ENCODE assay signal across 11 mouse cellular contexts in the genomic region with DNA sequence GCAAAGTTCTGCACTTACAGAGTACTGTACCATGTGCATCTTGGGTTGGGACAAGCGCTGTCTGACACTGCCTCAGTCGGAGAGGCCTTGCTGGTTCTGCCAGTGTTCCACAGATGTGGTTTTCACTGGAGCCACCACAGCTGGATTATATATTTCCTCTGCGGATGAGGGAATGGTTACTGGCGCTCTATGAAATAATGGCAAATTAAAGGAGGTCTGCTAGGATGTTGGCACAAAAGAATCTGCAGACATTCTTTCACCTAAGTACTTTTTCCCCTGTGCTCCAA. TPM values are rescaled to one million over a fixed set of nuclear protein-coding genes. Genes with fewer than 3 reads are reported as not detected.
DNase-seq lines count a peak whose midpoint lies in the region; ATAC-seq and TF ChIP-seq lines count a peak whose summit lies in the region.
"Had no signal": no experiment of that assay in that cellular context is flagged by ENCODE, and none has a peak within 500 bp of the region (broad histone marks: within the 10 kb centered on the region; RNA-seq: fewer than 3 reads in every experiment).

No protein-coding gene starts in this region.

- no peak for TF ChIP-seq EP300 in heart, postnatal 0 days (IDR thresholded peaks at IDR 0.05; ENCODE audit: low read depth)

- H3K27me3 ChIP-seq in hindbrain, embryonic 10.5 days (ENCODE audit: insufficient read depth, poor library complexity, severe bottlenecking) = peaks cover 39% of the 10 kb centered on the region
- no peaks in the 10 kb centered on the region for H3K27me3 ChIP-seq in hindbrain, embryonic 11.5 days (ENCODE audit: control insufficient read depth, insufficient read depth, low read length)
- no peaks in the 10 kb centered on the region for H3K27me3 ChIP-seq in embryonic facial prominence, embryonic 11.5 days (ENCODE audit: control insufficient read depth, insufficient read depth, low read length)
- H3K27me3 ChIP-seq in heart, postnatal 0 days (ENCODE audit: control insufficient read depth, insufficient read depth, low read length) = no peaks in the 10 kb centered on the region
- peaks cover 5% of the 10 kb centered on the region; the same call in 1 of the 2 replicates for H3K27me3 ChIP-seq in midbrain, embryonic 15.5 days (replicated peaks)

- peak overlapping the region; percentile 71 for H3K4me3 ChIP-seq in hindbrain, embryonic 10.5 days
- no peak overlapping the region for H3K4me3 ChIP-seq in hindbrain, embryonic 11.5 days (ENCODE audit: low read depth, low read length)
- peak overlapping the region; percentile 42 for H3K4me3 ChIP-seq in embryonic facial prominence, embryonic 11.5 days (ENCODE audit: low read depth, low read length)
- peak overlapping the region; percentile 77 for H3K4me3 ChIP-seq in heart, postnatal 0 days (ENCODE audit: low read depth, low read length)
- H3K4me3 ChIP-seq in midbrain, embryonic 15.5 days = peak overlapping the region; percentile 57

- TF ChIP-seq CTCF in heart, postnatal 0 days (IDR thresholded peaks at IDR 0.05; ENCODE audit: low read depth) = no peak

- no peak for DNase-seq in hindbrain, embryonic 10.5 days (ENCODE audit: low spot score)
- no peak for DNase-seq in hindbrain, embryonic 11.5 days (ENCODE audit: low spot score)
- DNase-seq in embryonic facial prominence, embryonic 11.5 days (ENCODE audit: low spot score) = no peak
- no peak for DNase-seq in heart, postnatal 0 days (ENCODE audit: low spot score)
- no peak for DNase-seq in B cell, adult 2 months
- DNase-seq in spleen, postnatal 4 days (ENCODE audit: low spot score in 2 of 2) = no peak
- no peak for DNase-seq in right cerebral cortex, adult 2 months (ENCODE audit: low spot score in 2 of 2)
- DNase-seq: gastrocnemius, postnatal 14 days; layer of hippocampus, postnatal 36 days had no signal

- 88% methylated on average over 4 of the region's 4 CpGs for WGBS in hindbrain, embryonic 10.5 days
- 88% methylated on average over 4 of the region's 4 CpGs for WGBS in hindbrain, embryonic 11.5 days
- WGBS in embryonic facial prominence, embryonic 11.5 days = 79% methylated on average over 4 of the region's 4 CpGs
- WGBS in heart, postnatal 0 days = 36% methylated on average over 4 of the region's 4 CpGs
- WGBS in midbrain, embryonic 15.5 days = 90% methylated on average over 4 of the region's 4 CpGs

- no peak for ATAC-seq in hindbrain, embryonic 11.5 days (ENCODE audit: low FRiP score)
- no peak for ATAC-seq in embryonic facial prominence, embryonic 11.5 days (replicated peaks; ENCODE audit: insufficient number of reproducible peaks, low FRiP score, low TSS enrichment, low read depth)
- no peak for ATAC-seq in heart, postnatal 0 days (ENCODE audit: insufficient read depth, low read depth)
- ATAC-seq in midbrain, embryonic 15.5 days (replicated peaks) = no peak

- H3K36me3 ChIP-seq in hindbrain, embryonic 10.5 days = no peaks in the 10 kb centered on the region
- no peaks in the 10 kb centered on the region for H3K36me3 ChIP-seq in hindbrain, embryonic 11.5 days (ENCODE audit: control insufficient read depth, insufficient read depth, low read length)
- no peaks in the 10 kb centered on the region for H3K36me3 ChIP-seq in embryonic facial prominence, embryonic 11.5 days (replicated peaks; ENCODE audit: control insufficient read depth, insufficient read depth, low read depth, low read length)
- H3K36me3 ChIP-seq in heart, postnatal 0 days (replicated peaks; ENCODE audit: control insufficient read depth, insufficient read depth, low read length) = peaks cover 8% of the 10 kb centered on the region; the same call in 1 of the 2 replicates
- no peaks in the 10 kb centered on the region for H3K36me3 ChIP-seq in midbrain, embryonic 15.5 days (replicated peaks)

- H3K9ac ChIP-seq in hindbrain, embryonic 11.5 days (ENCODE audit: low read depth, low read length) = no peak overlapping the region
- peak overlapping the region; percentile 72; the same call in 1 of the 2 replicates for H3K9ac ChIP-seq in embryonic facial prominence, embryonic 11.5 days (replicated peaks; ENCODE audit: low read length)
- H3K9ac ChIP-seq in heart, postnatal 0 days (replicated peaks; ENCODE audit: low read depth, low read length) = peak overlapping the region; percentile 95
- no peak overlapping the region for H3K9ac ChIP-seq in midbrain, embryonic 15.5 days

- H3K9me3 ChIP-seq in hindbrain, embryonic 10.5 days = no peaks in the 10 kb centered on the region
- H3K9me3 ChIP-seq in hindbrain, embryonic 11.5 days (ENCODE audit: control insufficient read depth, low read length) = no peaks in the 10 kb centered on the region
- H3K9me3 ChIP-seq in embryonic facial prominence, embryonic 11.5 days (replicated peaks; ENCODE audit: control insufficient read depth, low read length) = no peaks in the 10 kb centered on the region
- H3K9me3 ChIP-seq in heart, postnatal 0 days (replicated peaks; ENCODE audit: control insufficient read depth, low read length) = no peaks in the 10 kb centered on the region
- no peaks in the 10 kb centered on the region for H3K9me3 ChIP-seq in midbrain, embryonic 15.5 days

- no peak overlapping the region; the same call in 1 of the 2 replicates for H3K27ac ChIP-seq in hindbrain, embryonic 10.5 days
- no peak overlapping the region for H3K27ac ChIP-seq in hindbrain, embryonic 11.5 days (ENCODE audit: low read depth, low read length)
- no peak overlapping the region for H3K27ac ChIP-seq in embryonic facial prominence, embryonic 11.5 days (replicated peaks; ENCODE audit: low read depth, low read length)
- peak overlapping the region; percentile 99 for H3K27ac ChIP-seq in heart, postnatal 0 days (ENCODE audit: low read depth)
- no peak overlapping the region for H3K27ac ChIP-seq in midbrain, embryonic 15.5 days
- H3K27ac ChIP-seq: macrophage had no signal

- peaks cover 19% of the 10 kb centered on the region for H3K4me1 ChIP-seq in hindbrain, embryonic 10.5 days (replicated peaks)
- H3K4me1 ChIP-seq in hindbrain, embryonic 11.5 days (replicated peaks; ENCODE audit: control insufficient read depth, insufficient read depth, low read length) = peaks cover 3% of the 10 kb centered on the region; the same call in 1 of the 2 replicates
- H3K4me1 ChIP-seq in embryonic facial prominence, embryonic 11.5 days (ENCODE audit: control insufficient read depth, insufficient read depth, low read length) = no peaks in the 10 kb centered on the region
- peaks cover 58% of the 10 kb centered on the region for H3K4me1 ChIP-seq in heart, postnatal 0 days (ENCODE audit: control insufficient read depth, insufficient read depth)
- peaks cover 6% of the 10 kb centered on the region for H3K4me1 ChIP-seq in midbrain, embryonic 15.5 days

- H3K4me2 ChIP-seq in hindbrain, embryonic 11.5 days (replicated peaks; ENCODE audit: low read depth, low read length) = no peak overlapping the region
- H3K4me2 ChIP-seq in embryonic facial prominence, embryonic 11.5 days (ENCODE audit: low read depth, low read length) = peak overlapping the region; percentile 61
- H3K4me2 ChIP-seq in heart, postnatal 0 days (ENCODE audit: low read depth, low read length) = peak overlapping the region; percentile 84
- peak overlapping the region; percentile 84 for H3K4me2 ChIP-seq in midbrain, embryonic 15.5 days

RNA-seq across cellular contexts. Expression of gene Pakap, which starts 1.0 kb away (rescaled TPM):
- polyA plus RNA-seq in hindbrain, embryonic 10.5 days (2016; fragmentation: Nextera tagmentation; extraction: Ambion mirVana) = 25.3 and 32.6 TPM in 2 replicates
- polyA plus RNA-seq in hindbrain, embryonic 11.5 days (2014; fragmentation: Nextera tagmentation; extraction: Ambion mirVana) = 23.9 and 24.7 TPM in 2 replicates
- 22.9 and 26.7 TPM in 2 replicates for polyA plus RNA-seq in embryonic facial prominence, embryonic 11.5 days (2014; fragmentation: Nextera tagmentation; extraction: Ambion mirVana)
- 21.1 and 26.8 TPM in 2 replicates for total RNA-seq in heart, postnatal 0 days (2014; rRNA removed; ENCODE audit: low replicate concordance)
- 33.8 and 43.7 TPM in 2 replicates for polyA plus RNA-seq in heart, postnatal 0 days (2015; fragmentation: Nextera tagmentation; extraction: Ambion mirVana)
- 10.9 and 11.3 TPM in 2 replicates for polyA plus RNA-seq in midbrain, embryonic 15.5 days (2015; fragmentation: Nextera tagmentation; extraction: Ambion mirVana)
- polyA plus RNA-seq: macrophage had no signal

Comparison
In these comparisons a context has a peak if more than half of its experiments do, and no peak if none do; other contexts are left out.
1. H3K9ac ChIP-seq: peak in embryonic facial prominence, embryonic 11.5 days (single experiment) and heart, postnatal 0 days (single experiment); none in hindbrain, embryonic 11.5 days (single experiment) and midbrain, embryonic 15.5 days (single experiment).